Mouse (Mus musculus) MEL (cell line): Measurements from ENCODE around the gene Smim4. TPM values are rescaled to one million over a fixed set of nuclear protein-coding genes. Genes with fewer than 3 reads are reported as not detected.

Experiments used
- DNase-seq: peaks from one replicate; pipeline ENCODE4 v3.0.0; 2011; ENCODE audit warnings: low read depth, low spot score
- H3K27ac ChIP-seq: 2 replicates; pipeline ENCODE4 v1.5.1; 2012; ENCODE audit warnings: low read depth, mild to moderate bottlenecking, control low read depth, low read length, moderate library complexity; ENCODE audit not compliant: control insufficient read depth
- H3K27me3 ChIP-seq, 2 experiments: fragments of 150-350 bp in 1 of 2; sonication (generic) in 1 of 2; 2 replicates each; pipeline ENCODE4 v1.6.1; 2012; ENCODE audit warnings: low read length in 2 of 2, mild to moderate bottlenecking in 2 of 2, improper control_type of control experiment in 1 of 2, moderate library complexity in 1 of 2; ENCODE audit not compliant: insufficient read depth in 2 of 2, control insufficient read depth in 1 of 2
- H3K36me3 ChIP-seq, 2 experiments: 2 replicates each; pipeline ENCODE4 v1.6.1; 2012 to 2014; ENCODE audit warnings: low read length in 2 of 2, improper control_type of control experiment in 1 of 2, inconsistent platforms in 1 of 2, mild to moderate bottlenecking in 1 of 2; ENCODE audit not compliant: insufficient read depth in 2 of 2, control insufficient read depth in 1 of 2
- H3K4me1 ChIP-seq, 2 experiments: fragments of 150-350 bp in 1 of 2; sonication (generic) in 1 of 2; 2 replicates each; pipeline ENCODE4 v1.6.1; 2012; ENCODE audit warnings: low read length in 2 of 2, improper control_type of control experiment in 1 of 2, mild to moderate bottlenecking in 1 of 2; ENCODE audit not compliant: insufficient read depth in 2 of 2, control insufficient read depth in 1 of 2
- H3K4me3 ChIP-seq, 2 experiments: fragments of 150-350 bp in 1 of 2; sonication (generic) in 1 of 2; 2 replicates each; pipeline ENCODE4 v1.5.1; 2012; ENCODE audit warnings: low read depth in 2 of 2, low read length in 2 of 2, mild to moderate bottlenecking in 2 of 2, moderate library complexity in 2 of 2, control low read depth in 1 of 2, improper control_type of control experiment in 1 of 2; ENCODE audit not compliant: control insufficient read depth in 1 of 2, insufficient read depth in 1 of 2
- H3K79me2 ChIP-seq: 2 replicates; pipeline ENCODE4 v1.6.1; 2012; ENCODE audit warnings: mild to moderate bottlenecking, low read length, moderate library complexity; ENCODE audit not compliant: control insufficient read depth, poor library complexity, insufficient read depth
- H3K9ac ChIP-seq: 2 replicates; pipeline ENCODE4 v1.6.1; 2012; ENCODE audit warnings: low read depth, mild to moderate bottlenecking, control low read depth, low read length, moderate library complexity; ENCODE audit not compliant: control insufficient read depth, poor library complexity, severe bottlenecking
- H3K9me3 ChIP-seq: fragments of 150-350 bp; sonication (generic); replicated peaks from 2 replicates; pipeline ENCODE4 v1.6.1; 2012; ENCODE audit warnings: mild to moderate bottlenecking, low read length, improper control_type of control experiment, moderate library complexity; ENCODE audit not compliant: insufficient read depth
- CHD2 ChIP-seq: IDR thresholded peaks from 2 replicates; pipeline ENCODE4 v1.6.1; 2011; ENCODE audit warnings: low read length, improper control_type of control experiment
- E2F4 ChIP-seq: IDR thresholded peaks from 2 replicates; pipeline ENCODE4 v1.6.1; 2011; ENCODE audit warnings: low read depth, low read length, improper control_type of control experiment, borderline replicate concordance
- ELF1 ChIP-seq: IDR thresholded peaks from 2 replicates; pipeline ENCODE4 v1.6.1; 2014; ENCODE audit warnings: low read depth, mild to moderate bottlenecking, inconsistent platforms, low read length, improper control_type of control experiment, moderate library complexity
- GABPA ChIP-seq: IDR thresholded peaks from 2 replicates; pipeline ENCODE4 v1.6.1; 2012; ENCODE audit warnings: low read depth, mild to moderate bottlenecking, inconsistent platforms, low read length, improper control_type of control experiment, moderate library complexity
- JUND ChIP-seq: IDR thresholded peaks from 2 replicates; pipeline ENCODE4 v1.6.1; 2011; ENCODE audit warnings: low read depth, mild to moderate bottlenecking, improper control_type of control experiment, low read length
- KAT2A ChIP-seq: conservative IDR thresholded peaks from 2 replicates; pipeline ENCODE4 v1.6.1; 2012; ENCODE audit warnings: low read depth, low read length, improper control_type of control experiment, inconsistent platforms
- MAFK ChIP-seq: IDR thresholded peaks from 2 replicates; pipeline ENCODE4 v1.6.1; 2011; ENCODE audit warnings: low read depth, mild to moderate bottlenecking, low read length, improper control_type of control experiment, borderline replicate concordance
- MEF2A ChIP-seq: IDR thresholded peaks from 2 replicates; pipeline ENCODE4 v1.6.1; 2014; ENCODE audit warnings: low read depth, mild to moderate bottlenecking, inconsistent platforms, low read length, improper control_type of control experiment; ENCODE audit not compliant: poor library complexity, insufficient replicate concordance, severe bottlenecking; ENCODE audit errors: extremely low read depth
- MXI1 ChIP-seq: IDR thresholded peaks from 2 replicates; pipeline ENCODE4 v1.6.1; 2011; ENCODE audit warnings: mild to moderate bottlenecking, low read depth, low read length, improper control_type of control experiment
- MYB ChIP-seq: IDR thresholded peaks from 2 replicates; pipeline ENCODE4 v1.6.1; 2011; ENCODE audit warnings: mild to moderate bottlenecking, low read depth, low read length, improper control_type of control experiment
- MYC ChIP-seq: IDR thresholded peaks from 2 replicates; pipeline ENCODE4 v1.6.1; 2011; ENCODE audit warnings: low read depth, mild to moderate bottlenecking, low read length, improper control_type of control experiment, moderate library complexity
- POLR2A ChIP-seq, 2 experiments: IDR thresholded peaks; 2 replicates each; pipeline ENCODE4 v1.6.1; 2011 to 2012; ENCODE audit warnings: low read length in 2 of 2, mild to moderate bottlenecking in 2 of 2, control low read depth in 1 of 2, improper control_type of control experiment in 1 of 2, low read depth in 1 of 2, moderate library complexity in 1 of 2; ENCODE audit not compliant: control insufficient read depth in 1 of 2, insufficient read depth in 1 of 2, poor library complexity in 1 of 2
- POLR2AphosphoS2 ChIP-seq: IDR thresholded peaks from 2 replicates; pipeline ENCODE4 v1.6.1; 2011; ENCODE audit warnings: low read length, improper control_type of control experiment
- POLR2AphosphoS5 ChIP-seq: IDR thresholded peaks from 2 replicates; pipeline ENCODE4 v1.6.1; 2012; ENCODE audit warnings: low read depth, borderline replicate concordance, mild to moderate bottlenecking, inconsistent platforms, low read length, moderate library complexity, mixed read lengths
- RAD21 ChIP-seq: IDR thresholded peaks from 2 replicates; pipeline ENCODE4 v1.6.1; 2011; ENCODE audit warnings: mild to moderate bottlenecking, low read depth, low read length, improper control_type of control experiment
- RCOR1 ChIP-seq: IDR thresholded peaks from 2 replicates; pipeline ENCODE4 v1.6.1; 2012; ENCODE audit warnings: low read depth, mild to moderate bottlenecking, inconsistent platforms, low read length, improper control_type of control experiment
- SMC3 ChIP-seq: IDR thresholded peaks from 2 replicates; pipeline ENCODE4 v1.6.1; 2011; ENCODE audit warnings: low read depth, low read length, improper control_type of control experiment
- TAL1 ChIP-seq: IDR thresholded peaks from 2 replicates; pipeline ENCODE4 v1.6.1; 2012; ENCODE audit warnings: mild to moderate bottlenecking, inconsistent platforms, low read length, moderate library complexity, mixed read lengths
- TCF12 ChIP-seq: IDR thresholded peaks from 2 replicates; pipeline ENCODE4 v1.6.1; 2014; ENCODE audit warnings: low read depth, mild to moderate bottlenecking, inconsistent platforms, low read length, improper control_type of control experiment, moderate library complexity
- USF2 ChIP-seq, 2 experiments: IDR thresholded peaks; 2 replicates each; pipeline ENCODE4 v1.6.1; 2011 to 2012; ENCODE audit warnings: improper control_type of control experiment in 2 of 2, low read length in 2 of 2, borderline replicate concordance in 1 of 2, inconsistent platforms in 1 of 2, low read depth in 1 of 2, mild to moderate bottlenecking in 1 of 2; ENCODE audit not compliant: insufficient read depth in 1 of 2
- ZC3H11A ChIP-seq: IDR thresholded peaks from 2 replicates; pipeline ENCODE4 v1.6.1; 2012; ENCODE audit warnings: low read depth, mild to moderate bottlenecking, inconsistent platforms, low read length, improper control_type of control experiment
- ZKSCAN1 ChIP-seq: IDR thresholded peaks from 2 replicates; pipeline ENCODE4 v1.6.1; 2012; ENCODE audit warnings: low read depth, mild to moderate bottlenecking, inconsistent platforms, low read length, improper control_type of control experiment, moderate library complexity
- ZNF384 ChIP-seq: IDR thresholded peaks from 2 replicates; pipeline ENCODE4 v1.6.1; 2012; ENCODE audit warnings: low read depth, mild to moderate bottlenecking, inconsistent platforms, low read length, improper control_type of control experiment
- polyA plus RNA-seq, 2 experiments: library from polyadenylated mRNA; stranded (reverse) in 1 of 2; unstranded in 1 of 2; fragments of >175 nt in 1 of 2; fragments of >200 nt in 1 of 2; gene quantifications; 2 replicates each; pipeline versions ENCODE4 v1.2.1 to v1.2.4; 2012; ENCODE audit warnings: low replicate concordance in 2 of 2, low read depth in 1 of 2; ENCODE audit not compliant: insufficient read length in 2 of 2, insufficient read depth in 1 of 2, missing spikeins in 1 of 2
- total RNA-seq: library from RNA; depleted of rRNA; stranded (reverse); fragments of 300-350 nt; gene quantifications from 2 replicates; pipeline ENCODE4 v1.2.3, GENCODE M21; 2012

Gene Smim4
- total and polyA plus RNA-seq, 3 experiments = 87.8 to 122 TPM; not detected in 1

DNA sequence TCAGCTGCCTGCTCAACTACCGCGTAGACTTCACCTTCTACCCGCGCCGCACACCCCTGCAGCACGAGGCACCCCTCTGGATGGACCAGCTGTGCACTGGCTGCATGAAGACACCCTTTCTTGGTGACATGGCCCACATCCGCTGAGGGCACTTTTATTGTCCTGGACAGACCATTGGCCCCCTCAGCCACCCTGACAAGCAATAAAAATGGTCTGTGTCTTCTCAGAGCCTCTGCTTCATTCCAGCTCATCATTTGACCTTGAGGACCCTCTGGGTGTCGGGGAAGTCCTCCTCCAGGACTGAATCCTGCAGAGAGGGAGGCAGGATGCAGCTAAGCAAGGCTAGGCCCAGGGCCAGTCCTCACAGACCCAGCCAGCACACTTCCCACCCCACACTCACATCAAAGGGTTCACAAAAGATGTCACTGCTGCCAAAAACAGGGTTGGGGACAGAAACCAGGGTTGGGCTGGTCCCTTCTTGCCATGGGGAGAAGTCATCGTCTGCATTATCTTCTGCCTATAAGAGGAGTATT is 10.2 kb upstream of the Smim4 start:
- Histone ChIP-seq H3K27ac (no peak overlapping the region), H3K4me3 (no peak overlapping the region), H3K9ac (no peak overlapping the region), H3K79me2 (no peaks in the 10 kb centered on the region), H3K9me3 (no peaks in the 10 kb centered on the region), H3K4me1 (no peaks in the 10 kb centered on the region), H3K27me3 (no peaks in the 10 kb centered on the region), H3K36me3 (no peaks in the 10 kb centered on the region; a peak in 1 of 4 replicates)
- TF ChIP-seq MYC (no peak), E2F4 (no peak), CHD2 (no peak), JUND (no peak), RCOR1 (no peak), MXI1 (no peak), MYB (no peak), MEF2A (no peak), ZNF384 (no peak), GABPA (no peak), TAL1 (no peak), POLR2AphosphoS2 (no peak)
- no peak for DNase-seq

DNA sequence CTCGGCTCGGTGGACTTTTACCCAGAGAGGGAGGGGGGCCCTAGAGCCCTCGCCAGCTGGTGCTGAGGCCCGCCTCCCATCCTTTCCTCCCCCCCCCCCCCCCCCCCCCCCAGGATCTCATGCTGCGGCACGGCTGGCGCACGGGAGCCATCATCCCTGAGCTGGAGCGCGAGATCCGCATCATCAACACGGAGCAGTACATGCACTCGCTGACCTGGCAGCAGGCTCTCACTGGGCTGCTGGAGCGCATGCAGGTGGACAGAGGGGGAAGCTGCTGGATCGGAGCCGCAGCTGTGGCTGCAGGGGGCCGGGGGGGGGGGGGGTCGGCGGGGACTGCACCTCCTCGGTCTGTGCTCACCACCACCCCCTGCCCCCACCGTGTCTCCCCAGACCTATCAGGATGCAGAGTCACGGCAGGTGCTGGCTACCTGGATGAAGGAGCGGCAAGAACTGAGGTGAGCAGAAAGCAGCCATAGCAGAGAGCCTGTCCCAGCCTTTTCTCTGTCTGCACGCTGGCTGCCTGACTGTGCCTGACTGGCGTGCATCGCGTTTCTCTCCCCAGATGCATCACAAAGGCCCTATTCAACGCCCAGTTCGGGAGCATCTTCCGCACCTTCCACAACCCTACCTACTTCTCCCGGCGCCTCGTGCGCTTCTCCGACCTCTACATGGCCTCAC is 9.6 kb upstream of the Smim4 start:
- no peaks in the 10 kb centered on the region for H3K27me3 ChIP-seq
- no peak overlapping the region for H3K9ac ChIP-seq
- no peak overlapping the region for H3K27ac ChIP-seq
- TF ChIP-seq MYB = no peak
- TF ChIP-seq KAT2A = no peak
- TF ChIP-seq TCF12 = no peak
- no peak for TF ChIP-seq SMC3
- TF ChIP-seq E2F4 = no peak
- TF ChIP-seq RAD21 = no peak
- no peak for TF ChIP-seq ZC3H11A
- no peak for TF ChIP-seq POLR2A (IDR thresholded peaks at IDR 0.05; ENCODE audit: control insufficient read depth in 1 of 2, insufficient read depth in 1 of 2, low read depth in 1 of 2, low read length in 2 of 2, poor library complexity in 1 of 2)
- no peak for TF ChIP-seq POLR2AphosphoS2
- no peak for TF ChIP-seq USF2 (IDR thresholded peaks at IDR 0.05; ENCODE audit: borderline replicate concordance in 1 of 2, insufficient read depth in 1 of 2, low read depth in 1 of 2, low read length in 2 of 2)
- TF ChIP-seq POLR2AphosphoS5 = no peak
- TF ChIP-seq ZKSCAN1 = no peak
- TF ChIP-seq ELF1 = no peak
- TF ChIP-seq MXI1 = no peak
- TF ChIP-seq JUND = no peak
- TF ChIP-seq MAFK = no peak
- DNase-seq = no peak
- no peak overlapping the region for H3K4me3 ChIP-seq
- H3K4me1 ChIP-seq = no peaks in the 10 kb centered on the region
- no peaks in the 10 kb centered on the region; a peak in 1 of 4 replicates for H3K36me3 ChIP-seq
- no peaks in the 10 kb centered on the region for H3K9me3 ChIP-seq
- no peaks in the 10 kb centered on the region for H3K79me2 ChIP-seq
